Mouse (Mus musculus) spleen, adult 12 weeks (tissue): ENCODE results near the gene Zfp827.

Experiments used
- DNase-seq: peaks from one replicate; pipeline ENCODE4 v3.0.0; 2022; ENCODE audit warnings: low spot score

The Zfp827 gene

DNA sequence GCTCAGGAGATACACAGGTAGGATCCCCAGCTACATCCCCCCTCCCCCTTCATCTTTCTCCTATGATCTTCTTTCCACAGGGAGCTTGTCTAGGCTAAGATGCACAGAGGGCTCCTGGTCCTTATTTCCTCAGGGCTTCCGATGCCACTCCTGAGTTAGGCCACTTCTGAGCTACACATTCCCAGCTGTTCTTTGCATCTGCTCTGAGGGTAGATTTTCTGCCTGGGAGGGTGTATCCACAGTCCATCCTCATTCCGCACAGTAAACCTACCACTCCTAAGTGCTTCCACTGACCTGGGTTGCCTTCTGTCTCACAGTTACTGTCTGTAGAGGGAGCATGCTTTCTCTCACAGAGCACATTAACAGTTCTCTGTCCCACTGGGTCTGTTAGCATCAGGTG, 37.7 kb downstream of the Zfp827 start:
- no peak for DNase-seq

DNA sequence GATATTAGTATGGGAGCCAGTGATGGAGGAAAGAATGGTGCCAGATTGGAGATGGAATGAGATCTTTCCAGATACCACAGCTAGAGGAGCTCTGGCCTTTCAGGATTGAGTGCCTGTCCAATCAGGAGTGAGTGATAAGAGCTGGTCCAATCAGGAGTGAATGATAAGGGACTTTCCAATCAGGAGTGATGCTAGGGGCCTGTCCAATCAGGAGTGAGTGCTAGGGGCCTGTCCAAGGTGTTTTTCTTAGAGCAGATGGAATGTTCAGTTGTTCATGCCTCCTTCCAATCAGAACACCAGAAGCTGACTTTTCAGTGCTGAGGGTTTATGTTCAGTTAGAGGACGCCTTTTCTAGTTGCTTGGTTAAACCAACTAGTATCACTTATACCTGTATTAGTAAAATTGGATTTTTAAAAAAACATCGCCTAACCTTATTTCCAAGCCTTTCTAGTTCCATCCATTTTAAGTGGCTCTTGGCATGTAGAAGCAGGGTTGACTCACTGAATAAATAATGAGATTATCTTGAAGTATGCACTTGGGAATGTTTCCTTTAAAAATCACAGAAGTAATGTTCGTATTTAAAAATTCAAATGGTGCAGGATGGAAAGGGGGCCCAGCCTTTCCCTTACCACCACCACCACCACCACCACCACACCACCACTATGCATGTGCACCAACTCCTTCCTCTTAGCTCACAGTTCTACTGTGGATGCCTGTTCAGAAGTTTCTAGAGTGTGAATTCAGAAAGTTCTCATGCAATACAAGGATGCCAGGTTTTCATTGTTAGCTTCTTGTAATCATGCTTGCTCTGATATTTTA, 39.8 kb downstream of the Zfp827 start:
- DNase-seq = no peak

DNA sequence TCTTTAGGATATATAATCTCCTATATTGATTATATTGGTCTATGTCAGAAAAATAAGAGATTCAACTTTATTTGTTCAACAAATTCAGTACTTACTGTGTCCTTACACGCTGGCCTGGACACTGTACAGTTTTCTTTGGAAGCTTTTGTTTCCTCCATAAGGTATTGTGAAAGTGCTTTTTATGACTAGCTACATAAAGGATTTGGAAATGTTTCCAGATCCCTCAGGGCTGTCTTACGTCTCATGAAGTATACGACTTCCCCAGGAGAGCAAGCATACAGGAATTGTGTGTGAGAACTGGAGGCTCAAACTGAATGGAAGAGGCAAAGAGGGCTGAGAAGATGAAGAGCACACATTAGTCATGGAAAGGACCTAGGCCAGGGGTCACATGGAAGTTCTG, 45.1 kb downstream of the Zfp827 start:
- DNase-seq = no peak

DNA sequence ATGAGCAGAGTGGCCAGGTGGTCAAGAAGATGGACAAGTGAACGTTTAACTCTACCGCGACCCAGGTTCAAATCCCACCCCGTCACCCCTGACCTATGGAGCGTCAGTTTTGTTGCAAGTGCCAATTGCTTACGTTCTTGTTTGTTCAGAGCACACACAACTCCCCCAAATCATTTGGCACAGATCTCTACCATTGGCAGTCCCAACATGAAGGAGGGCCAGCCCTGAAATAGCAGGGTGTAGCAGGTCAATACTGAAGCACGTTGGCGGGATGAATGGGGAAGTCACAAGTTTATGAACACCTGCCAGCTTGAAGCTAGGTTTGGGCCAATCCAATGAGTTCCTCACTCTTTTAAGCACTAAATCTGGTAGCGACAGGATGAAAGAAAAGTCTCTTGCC, 46.7 kb downstream of the Zfp827 start:
- DNase-seq = no peak

DNA sequence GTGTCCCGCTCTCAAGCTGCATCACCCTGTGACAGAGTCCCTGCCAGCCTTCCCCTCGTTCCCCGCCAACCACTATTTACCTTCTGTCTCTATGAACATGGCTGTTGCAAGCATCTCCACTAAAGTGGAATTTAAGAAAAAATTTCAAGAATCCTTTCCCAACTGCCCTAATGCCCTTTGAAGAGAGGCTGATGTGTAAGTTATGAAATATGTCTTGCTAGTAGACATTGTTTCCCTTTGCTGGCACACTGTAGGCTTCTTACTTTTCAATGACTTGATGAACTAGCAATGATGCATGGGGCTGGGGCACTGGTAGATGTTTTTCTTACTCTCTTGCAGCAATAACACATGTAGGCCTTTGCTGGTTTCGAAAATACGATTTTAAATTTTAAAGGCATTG, 49.0 kb downstream of the Zfp827 start:
- DNase-seq = no peak

DNA sequence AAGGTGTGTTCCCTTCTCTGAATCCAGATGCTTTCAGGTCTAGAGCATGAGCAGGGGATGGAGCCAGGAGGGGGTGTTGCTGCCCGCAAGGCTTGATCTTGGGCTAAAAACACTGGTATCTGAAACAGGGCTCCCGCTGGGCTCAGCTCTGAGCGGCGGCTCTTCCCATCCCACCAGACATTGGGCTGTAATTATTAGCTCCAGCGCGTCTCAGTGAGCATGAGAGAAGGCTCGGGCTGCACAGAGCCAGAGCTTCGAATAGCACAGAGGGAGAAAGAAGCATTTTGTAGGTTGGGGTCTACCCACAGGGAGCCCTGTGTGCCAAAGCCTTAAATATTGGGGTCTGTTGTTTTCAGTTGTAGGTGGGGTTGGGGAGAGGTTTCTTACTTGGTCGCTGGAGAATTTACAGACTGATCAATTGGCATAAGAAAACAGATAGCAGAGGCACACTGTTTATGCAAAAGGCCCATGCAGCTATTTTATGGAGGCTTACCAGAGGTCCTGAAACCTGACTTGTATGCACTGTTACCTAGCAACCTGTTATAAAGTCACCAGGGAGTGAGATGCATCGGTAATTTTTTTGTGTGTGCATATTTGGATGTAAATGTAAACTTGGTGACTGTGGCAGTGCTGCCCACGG, 50.4 kb downstream of the Zfp827 start:
- DNase-seq = no peak

DNA sequence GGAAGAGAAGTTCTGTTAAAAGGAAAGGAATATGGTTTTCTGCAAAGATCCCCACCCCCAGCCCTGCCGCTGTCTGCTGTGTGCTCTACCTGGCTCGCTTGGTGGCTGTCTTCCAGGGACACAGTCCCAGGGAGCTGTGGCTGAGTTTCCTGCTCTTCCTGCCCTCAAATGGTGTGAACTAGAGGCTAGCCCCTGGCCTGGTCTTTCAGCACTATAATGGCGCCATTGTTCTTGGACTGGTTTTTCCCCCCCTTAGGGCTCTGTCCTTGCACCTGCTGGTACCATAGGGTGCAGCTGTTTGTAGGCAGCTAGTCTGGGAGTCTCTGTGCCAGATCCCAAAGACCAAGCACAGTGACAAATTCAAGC, 50.9 kb downstream of the Zfp827 start:
- no peak for DNase-seq

DNA sequence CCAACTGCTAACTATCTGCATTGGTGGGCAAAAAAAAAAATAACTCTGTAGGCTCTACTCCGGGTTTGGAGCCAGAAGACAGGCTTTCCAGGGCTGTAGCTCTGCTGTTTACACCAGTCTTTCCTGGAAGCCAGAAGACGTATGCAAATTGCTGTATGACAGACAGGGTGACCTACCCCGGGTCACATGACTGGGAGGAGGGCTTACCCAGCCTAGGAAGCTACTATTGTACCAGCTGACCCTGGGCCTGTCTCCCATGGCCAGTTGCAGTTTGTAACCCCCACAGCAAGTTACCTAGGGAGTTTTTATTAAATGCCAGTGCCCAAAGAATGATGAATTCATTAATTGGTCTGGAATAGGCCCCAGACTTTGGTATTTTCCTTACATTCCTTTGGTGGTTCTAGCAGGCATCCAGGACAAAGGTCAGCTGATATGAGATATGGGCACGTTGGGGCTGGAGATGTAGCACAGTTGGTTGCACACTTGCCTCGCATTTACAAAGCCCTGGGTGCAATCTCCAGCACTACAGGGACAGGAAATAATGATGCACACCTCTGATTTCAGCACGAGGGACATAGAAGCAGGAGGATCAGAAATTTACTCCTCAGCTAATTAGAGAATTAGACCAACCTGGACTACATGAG, 52.0 kb downstream of the Zfp827 start:
- DNase-seq = no peak

DNA sequence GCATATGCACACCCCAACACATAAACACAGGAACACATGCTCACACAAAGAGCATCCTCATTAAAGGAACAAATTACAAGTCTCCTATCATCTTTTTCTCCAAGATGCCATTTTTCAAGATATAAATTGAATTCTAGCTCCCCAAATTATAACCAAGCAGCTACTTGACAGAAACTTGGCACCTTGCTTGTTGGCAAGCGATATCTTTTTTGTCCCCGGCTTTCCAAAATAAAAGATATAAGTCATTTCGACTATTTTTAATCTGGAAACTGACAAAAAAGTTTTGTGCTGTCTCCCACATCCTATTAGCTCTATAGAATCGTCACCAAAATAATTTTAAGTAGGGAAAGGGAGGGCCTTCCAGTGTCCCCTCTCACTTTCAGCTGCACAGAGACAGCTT, 53.1 kb downstream of the Zfp827 start:
- no peak for DNase-seq

DNA sequence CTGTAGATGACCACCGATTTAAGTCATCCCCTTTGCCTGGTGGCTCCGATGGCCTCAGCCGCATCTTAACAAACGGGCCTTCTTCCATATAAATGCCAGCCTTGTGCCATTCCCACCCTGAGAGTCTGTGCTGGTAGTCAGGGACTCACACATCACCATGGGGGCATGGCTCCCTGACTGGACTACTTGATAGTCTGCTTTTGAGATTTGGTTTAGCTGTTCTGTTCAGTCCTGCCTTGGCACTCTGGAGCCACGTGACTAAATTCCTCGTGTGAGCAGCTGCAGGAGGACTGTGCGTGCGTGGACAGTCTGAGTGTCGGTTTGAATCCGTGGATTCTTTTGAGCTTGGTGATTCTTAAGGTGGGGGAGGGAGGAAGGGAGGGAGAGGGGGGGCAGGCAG, 53.7 kb downstream of the Zfp827 start:
- DNase-seq = no peak

DNA sequence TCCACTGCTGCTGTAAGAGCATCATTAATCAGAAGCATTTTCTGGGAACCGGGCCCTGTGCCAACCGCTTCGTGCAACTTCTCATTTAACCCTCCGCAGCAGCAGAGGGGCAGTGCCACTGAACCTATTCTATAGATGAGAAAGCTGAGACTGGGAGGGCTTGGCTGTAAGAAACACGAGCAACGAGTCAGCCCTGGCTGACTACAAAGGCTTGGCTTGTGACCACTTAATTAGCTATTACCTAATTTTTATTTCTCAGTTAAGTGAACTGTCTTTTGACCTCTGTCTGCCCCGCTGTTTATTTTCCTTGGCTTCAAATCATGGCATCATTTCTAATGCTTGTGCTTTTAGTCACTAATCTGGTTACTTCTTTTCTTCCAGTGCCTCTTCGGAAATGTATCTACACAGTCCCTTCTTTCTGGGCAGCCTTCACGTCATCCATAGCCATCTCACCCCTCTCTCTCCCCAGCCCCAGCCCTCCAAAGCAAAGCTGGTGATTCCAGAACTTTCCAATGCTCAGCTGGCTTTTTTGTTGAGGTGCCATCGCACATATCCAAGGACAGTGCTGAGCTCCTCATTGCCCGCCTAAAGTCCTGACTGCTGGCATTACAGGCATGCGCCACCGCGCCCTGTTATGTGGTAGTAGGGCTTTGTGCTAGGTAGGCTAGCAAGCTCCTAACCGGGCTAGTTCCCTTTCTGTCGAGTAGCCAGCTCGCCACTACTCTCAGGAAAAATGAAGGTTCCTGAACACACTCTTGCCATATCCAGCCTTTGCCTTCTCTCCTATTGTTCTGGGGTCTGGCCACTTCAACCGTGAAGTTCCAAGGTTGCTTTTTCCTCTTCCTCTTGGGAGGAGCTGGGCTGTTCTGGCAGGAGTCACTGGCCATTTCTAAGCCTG, 55.5 kb downstream of the Zfp827 start:
- DNase-seq = no peak

DNA sequence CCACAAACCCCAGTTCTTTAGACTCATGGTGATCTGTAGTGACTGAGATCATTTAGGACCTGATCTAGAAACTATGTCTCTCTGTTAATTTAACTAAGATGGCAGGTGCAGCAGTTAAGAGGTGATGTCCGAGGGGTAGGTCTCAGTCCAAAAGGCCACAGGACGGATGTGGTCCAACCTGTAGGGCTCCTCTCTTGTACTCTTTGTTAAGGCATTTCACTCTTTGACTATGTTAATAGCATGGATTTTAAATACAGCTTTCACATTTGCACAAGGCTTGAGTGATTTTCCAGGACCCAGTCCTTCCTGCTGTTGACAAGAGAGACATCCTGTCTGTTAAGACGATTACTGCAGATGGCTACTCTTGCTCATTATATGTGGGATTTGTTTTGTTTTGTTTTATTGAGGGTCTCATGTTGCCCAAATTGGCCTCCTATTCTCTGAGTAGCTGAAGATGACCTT, 56.2 kb downstream of the Zfp827 start:
- no peak for DNase-seq

DNA sequence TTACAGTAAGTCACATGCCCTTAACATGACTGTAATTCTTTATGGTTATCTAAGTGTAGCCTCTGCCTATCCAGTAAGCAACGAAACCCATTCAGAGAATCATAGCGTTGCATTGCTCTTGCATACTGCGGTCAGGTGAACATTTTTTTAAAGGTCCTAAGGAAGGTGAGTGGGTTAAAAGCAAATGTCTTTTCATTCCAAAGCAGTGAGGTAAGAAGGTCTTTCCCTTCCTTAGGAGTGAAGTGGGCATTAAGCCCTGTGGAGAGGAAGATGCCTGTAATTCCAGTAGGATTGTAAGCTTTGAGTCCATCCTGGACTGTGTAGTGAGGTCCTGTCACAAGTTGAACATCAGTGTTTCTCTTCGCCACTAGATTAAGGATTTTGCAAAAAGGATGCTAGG, 66.2 kb downstream of the Zfp827 start:
- DNase-seq = no peak

DNA sequence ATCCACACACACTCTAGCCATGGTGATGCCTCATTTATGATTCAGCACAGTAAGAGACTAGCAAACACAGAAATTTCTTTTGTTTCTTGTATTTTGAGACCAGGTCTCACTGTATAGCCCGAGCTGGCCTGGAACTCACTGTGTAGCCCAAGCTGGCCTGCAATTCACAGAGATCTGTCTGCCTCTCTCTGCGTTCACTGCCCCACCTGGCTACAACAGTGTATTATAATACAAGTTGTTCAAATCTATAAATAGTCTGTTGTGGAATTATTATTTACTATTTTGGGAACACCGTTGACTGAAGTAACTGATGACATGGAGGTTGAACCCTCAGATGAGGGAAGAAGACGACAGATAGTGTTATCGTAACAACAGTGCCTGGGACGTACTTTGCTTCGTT, 66.9 kb downstream of the Zfp827 start:
- no peak for DNase-seq

DNA sequence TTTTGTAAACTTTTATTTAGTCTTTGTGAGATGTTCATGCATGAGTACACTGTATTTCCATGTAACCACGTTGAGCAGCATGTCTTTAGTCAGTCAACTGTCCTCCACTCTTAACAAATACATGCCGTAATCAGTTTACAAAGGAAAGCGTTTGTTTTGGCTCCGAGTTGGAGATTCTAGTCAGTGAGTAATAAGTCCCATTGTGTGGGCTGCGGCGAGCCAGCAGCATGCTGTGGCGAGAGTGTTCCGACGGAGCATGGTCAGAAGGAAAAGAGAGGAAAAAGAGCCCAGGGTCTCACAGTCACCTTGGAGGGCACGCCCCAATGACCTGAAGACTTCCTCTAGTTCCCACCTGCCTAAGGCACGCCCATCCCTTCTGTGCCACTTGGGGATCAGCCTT, 68.7 kb downstream of the Zfp827 start:
- no peak for DNase-seq

DNA sequence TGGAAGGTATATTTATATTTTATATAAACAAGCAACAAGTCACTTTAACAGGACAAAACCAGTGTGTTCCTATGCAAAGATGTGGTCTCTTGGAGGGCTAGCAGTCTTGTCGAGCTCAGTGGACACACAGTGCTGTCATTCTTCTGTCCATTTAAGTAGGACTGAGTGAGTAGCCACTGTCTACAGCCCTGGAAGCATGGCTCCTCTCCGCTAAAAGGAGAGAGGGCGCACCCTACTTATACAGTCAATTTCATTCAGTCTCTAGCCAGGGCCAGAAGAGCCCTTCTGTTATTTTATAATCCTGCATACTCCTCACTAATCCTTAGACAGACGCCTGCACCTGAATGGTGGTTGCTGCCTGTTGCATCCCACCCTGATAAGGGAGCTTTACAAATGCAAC, 74.5 kb downstream of the Zfp827 start:
- DNase-seq = no peak

DNA sequence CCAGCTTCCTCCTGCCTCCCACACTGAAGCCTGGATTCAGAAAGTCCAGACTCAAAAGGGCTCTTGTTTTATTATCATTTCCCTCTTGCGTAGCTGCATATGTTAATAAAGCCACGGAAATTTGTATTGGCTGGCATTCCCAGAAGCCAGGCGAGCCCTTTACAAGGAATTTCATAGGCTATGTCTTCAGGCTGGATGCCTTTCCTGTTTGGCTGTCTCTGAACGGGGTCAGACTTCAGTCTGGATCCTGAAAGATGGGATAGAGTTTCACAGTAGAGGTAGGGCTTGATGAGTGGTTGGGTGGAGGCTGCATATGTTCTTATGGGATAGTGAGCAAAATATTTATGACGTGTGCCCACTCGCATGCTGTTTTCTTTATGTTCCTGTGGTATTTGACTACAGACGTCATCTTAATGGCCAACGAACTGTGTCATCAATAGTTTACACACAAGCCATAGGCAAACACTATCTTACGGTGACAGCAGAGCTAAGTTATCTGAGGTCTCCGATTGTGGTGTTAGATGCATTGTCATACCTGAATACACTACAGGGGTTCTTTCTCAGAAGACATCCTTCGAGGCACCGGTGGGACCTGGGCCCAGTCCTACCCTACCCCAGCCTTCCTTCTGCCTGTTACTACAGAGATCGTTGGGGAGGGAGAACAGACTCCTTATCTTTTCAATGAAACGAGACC, 75.1 kb downstream of the Zfp827 start:
- DNase-seq = no peak

DNA sequence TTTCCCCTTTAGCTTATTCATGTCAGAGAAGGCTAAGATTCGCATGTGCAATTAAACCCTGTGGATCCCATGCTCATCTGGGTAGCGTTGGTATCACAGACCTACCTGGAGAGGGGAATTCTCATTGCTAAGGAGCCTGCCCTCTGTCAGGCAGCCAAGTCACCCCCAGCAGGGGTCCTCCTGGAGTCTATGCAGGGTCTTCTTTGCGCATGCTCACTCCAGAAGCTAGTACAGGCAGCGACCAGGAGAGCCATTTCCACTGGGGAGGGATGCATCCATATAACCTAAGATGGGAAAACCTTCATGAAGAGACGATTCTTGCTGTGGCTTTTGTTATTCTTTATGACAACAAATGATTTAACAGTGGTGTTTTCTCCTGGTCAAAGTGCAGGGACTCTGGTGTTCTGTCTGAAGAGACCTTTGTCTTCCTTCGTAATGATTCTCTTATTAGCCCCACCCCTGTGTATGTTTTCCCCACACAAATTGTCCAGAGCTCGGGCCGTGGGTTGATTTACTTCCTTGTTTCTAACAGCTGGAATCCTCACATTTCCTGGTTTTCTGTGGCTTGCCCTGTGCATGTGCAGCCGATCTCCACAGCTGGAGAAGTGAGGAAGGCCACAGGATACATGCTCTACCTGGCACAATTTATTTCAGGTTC, 75.8 kb downstream of the Zfp827 start:
- no peak for DNase-seq

DNA sequence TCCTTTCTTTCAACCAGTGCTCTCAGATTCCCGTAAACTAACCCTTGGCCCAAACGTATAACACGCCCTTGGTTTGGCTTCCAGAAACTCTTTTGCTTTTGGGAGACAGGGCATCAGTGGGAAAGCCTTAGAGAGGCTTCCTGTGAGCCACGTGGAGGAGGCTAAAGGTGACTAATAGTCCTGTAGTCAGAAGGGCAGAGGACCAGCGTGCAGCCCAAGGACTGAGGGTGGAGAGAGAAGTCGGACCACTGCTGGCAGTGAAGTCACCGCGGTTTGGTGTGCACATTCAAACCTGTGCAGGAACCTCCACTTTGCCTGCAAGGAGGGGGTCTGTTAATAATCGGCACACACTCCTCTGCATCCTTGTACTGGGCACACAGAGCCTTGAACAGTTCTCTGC, 76.4 kb downstream of the Zfp827 start:
- DNase-seq = no peak

DNA sequence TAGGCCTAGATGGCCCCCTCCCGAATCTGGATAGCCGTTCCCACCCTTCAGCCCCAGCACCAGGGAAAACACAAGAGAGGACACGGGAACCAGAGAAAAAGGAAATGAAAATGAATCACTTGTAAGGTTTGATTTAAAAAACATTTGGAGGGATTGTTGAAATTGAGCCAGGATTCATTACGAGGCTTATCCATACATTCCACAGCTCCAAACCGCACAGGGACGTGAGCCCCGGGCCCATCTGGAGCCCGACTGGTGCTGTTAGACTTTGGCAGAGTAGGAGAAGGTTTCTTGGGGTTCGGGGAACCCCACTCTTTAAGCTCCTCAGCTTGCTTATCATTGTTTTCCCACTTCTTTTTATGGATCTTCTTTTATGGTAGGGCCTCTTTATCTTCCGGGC, 76.9 kb downstream of the Zfp827 start:
- no peak for DNase-seq

DNA sequence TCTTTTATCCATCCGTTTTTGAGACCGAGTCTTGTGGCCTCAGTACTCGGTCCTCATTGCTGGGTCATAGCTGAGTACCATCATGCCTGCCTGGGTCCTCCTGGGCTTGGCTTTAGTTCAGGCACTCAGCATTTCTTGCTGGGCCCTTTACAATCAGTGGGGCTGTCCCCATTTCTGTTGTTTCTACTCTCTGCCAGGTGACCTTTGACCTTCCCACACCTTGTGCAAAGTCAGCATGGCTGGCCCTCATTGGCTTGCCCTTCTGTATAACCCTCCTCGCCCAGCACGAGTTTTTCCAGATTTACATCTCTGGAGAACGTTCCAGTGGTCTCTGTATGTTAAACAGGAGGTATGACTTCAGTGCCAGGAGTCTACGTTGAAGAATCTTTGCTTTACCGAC, 83.2 kb downstream of the Zfp827 start:
- DNase-seq = no peak
